Mouse (Mus musculus) cerebellum, postnatal 14 days (tissue): ENCODE results near the gene Snx3.

Experiments
- DNase-seq, 2 experiments: peaks; one replicate each; pipeline ENCODE4 v3.0.0; 2021; ENCODE audit warnings: mixed read lengths in 2 of 2

Snx3 gene

DNA sequence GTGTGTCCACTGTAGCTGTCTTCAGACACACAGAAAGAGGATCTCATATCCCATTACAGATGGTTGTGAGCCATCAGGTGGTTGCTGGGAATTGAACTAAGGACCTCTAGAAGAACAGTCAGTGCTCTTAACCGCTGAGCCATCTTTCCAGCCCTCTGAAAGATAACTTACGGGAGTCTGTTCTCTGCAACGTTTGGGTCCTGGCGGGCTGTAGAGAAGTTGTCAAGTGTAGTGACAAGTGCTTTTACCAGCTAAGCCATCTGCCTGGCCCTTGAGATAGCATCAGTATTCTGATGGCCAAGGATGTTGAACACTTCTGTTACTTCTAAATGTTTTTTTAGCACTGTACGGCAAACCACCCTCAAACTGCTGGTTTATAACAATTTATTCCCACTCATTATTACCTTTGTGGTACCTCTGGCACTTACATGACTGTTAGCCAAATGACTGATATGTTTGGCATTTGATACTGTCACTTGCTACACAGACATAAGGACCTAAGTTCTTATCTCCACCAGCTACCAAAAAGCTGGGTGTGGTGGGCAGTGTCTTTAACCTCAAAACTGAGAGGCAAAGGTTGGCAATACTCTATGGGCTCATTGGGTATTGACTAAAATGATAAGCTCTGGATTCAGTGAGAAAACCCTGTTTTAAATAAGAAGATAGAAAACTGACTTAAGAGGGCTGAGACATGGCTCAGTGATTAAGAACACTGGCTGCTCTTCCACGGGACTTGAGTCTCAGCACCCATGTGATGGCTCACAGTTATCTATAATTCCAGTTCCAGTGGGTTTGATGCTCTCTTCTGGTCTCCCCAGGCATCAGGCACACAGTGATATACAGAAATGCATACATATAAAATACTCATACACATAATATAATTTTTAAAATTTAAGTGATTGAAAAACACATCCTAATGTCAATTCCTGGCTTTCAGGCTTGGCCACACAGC is 9.6 kb downstream of the Snx3 start:
- DNase-seq: no peak

DNA sequence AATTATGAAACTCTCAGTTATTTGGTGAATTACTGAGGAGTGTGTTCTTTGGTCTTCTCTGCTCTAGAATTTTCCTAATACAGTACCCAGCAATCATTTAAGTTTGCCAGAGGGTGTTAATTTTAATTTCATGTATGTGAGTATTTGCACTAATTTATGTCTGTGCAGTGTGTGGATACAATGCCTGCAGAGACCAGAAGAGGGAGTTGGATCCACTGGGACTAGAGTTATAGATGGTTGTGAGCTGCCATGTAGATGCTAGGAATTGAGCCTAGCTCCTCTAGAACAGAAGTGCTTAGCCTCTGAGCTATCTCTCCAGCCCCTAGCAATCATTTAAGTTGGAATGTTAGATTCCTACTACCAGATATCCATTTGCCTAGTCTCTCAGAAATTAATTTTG is 12.3 kb downstream of the Snx3 start:
- DNase-seq: no peak

DNA sequence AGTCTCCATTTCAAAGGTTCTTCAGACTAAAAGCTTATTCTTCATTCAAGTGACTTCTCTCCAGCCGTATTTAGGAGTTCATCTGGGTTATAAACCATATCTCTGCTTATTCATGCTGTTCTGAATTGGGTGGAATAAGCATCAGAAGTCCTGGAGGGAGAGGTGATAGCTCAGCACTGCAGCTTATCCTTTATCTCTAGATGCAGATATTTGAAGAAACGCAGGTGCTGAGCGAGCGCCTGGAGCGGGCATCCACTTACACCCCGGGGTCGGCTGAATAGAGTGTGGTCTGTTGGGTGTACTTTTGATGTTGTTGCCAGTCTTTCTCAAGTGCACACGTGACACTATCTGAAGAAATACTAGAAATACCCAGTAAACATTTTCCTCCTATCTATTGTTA is 16.5 kb downstream of the Snx3 start:
- no peak for DNase-seq

DNA sequence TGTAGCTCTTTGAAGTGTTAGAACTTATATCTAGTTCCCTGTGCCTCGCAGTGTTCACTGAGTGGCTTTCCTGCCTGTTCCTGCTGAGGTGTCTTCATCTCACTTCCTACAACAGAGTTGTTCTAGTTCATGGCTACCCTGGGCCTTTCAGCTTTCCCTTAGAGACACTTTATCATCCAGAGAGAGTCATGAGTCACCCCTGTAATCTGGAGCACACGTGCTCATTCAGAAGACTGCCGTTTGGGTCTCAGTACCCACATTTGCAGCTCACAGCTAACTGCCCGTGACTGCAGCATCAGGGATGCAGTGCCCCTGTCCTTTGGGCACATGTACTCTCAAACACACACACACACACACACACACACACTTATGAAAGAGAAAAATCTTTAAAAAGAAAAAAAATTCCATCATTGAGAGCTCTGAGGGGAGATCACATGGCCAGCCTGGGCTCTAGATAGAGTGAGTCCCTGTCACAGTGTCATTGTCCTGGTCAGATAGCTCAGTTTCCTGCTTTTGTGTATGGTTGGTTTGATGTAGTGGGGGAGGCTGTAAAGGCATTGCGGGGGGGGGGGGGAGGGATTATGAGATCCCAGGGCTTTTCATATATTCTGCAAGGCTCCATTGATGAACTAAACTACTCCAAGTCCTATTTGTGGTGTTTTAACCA is 19.6 kb downstream of the Snx3 start:
- DNase-seq: no peak

DNA sequence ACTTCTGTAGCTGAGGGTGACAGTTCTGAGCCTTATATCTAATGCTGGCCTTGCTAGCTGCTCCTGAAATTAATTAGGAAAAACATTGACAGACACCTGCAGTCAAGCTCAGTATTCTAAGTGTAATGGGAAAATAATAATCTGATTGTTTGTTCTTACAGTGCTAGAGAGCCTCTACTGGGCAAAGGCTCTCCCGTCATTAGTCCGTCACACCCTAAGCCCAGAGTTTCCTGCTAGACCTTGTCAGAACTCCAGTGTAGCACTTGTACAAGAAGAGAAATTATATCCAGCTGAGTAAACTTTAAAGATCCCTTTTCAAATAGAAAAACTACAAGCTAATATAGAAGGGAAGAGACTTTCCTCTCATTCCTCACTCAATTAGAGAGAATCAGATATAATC is 21.1 kb downstream of the Snx3 start:
- no peak for DNase-seq

DNA sequence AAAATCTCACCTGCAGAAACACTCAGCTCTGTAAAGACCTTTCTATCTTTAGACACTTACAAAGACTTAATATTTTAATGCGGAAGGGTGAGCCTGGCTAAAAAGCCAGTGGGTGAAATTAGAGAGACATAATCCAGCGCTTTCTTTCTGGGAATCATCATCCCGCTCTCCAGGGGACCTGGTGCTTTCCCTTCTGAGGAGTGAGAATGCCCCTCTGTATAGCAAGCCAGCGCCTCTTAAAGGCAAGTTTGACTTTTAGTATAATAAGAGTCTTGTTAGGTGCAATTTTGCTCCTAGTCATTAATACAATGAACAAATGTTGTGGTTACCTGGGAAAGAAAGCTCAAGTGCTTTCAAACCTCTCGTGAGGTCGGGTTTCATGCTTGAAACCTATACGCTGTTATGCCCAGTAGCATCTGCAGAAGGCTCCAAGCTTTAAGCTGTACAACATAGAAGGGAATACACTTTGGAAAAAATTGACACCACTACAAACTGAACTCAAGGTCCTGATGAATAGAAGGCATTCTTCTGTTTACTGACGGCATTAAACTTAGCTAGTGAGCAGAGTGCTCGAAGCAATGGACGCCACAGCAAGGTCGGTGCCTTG is 21.8 kb downstream of the Snx3 start:
- DNase-seq: no peak

DNA sequence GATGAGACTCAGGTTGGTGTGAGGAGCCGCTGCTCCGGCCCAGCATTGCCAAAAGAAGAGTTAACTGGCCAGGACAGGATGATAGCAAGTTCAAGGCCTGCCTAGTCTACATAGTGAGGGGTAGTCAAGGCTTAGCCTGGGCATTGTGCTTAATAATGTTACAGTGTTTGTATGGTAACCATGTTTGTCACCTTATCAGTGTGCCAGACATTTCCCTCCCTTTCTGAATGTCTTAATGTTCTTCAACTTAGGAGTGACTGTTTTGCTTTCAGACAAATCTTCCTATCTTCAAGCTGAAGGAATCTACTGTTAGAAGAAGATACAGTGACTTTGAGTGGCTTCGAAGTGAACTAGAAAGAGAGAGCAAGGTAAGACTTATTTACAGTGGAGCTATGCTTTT is 23.9 kb downstream of the Snx3 start:
- no peak for DNase-seq

DNA sequence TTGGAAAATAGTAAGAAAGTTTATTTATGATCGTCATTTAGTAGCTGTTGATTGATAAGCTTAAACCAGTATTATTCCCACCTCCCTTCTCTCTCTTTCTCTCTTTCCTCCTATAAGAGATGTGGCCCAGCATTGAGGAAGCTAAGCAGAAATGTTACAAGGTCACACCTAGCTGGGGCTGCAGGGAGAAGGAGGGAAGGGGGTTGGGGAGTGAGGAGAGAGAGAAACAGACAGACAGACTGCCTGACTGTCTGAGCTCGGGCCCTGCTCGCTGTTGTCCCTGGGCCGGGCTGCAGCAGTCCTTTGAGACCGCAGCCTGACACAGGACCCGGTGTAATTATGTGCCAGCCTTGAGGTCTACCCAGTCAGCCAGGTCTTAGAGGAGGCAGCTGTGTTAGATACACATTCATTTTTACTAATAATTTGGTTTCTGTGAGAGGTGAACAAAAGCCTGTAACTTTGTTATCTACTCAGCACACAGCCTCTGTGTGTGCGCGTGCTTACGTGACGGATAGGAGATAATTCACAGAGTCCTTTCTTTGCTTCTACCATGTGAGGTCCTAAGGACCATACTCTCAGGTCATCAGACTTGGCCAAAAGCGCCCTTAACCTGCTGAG is 32.1 kb downstream of the Snx3 start:
- DNase-seq: no peak

DNA sequence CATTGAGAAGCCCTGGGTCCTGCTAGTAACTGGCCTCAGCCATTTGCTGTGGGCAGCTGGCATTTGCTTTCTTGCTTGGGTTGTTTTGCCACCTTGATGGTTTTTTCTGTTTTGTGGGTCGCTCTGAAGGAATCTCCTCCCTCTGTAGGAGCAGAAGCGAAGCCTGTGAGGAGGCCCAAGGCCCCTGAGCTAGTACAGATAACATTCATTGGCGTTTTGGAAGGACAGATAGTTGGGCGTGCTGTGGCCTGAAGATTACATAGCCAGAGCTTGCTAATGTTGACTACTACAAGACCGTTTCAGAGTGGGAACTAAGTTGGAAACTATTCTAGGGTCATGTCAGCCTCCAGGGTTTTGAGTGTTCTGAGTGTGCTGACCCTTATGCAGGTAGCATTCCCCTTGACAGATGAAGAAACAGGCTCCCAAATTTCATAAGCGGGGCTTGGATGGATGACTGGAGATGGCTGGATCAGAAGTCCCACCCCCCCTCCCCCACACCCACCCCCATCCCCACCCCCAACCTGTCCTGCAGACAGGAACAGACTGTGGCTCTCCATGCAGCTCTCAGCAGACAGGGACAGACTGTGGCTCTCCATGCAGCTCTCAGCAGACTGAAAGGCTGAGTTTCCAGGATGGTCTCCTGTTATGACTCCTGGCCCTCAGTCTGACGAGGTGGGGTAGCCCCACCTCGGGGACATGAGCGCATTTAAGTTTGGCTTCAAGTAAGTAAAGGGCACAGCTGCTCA is 35.9 kb downstream of the Snx3 start:
- DNase-seq: no peak

DNA sequence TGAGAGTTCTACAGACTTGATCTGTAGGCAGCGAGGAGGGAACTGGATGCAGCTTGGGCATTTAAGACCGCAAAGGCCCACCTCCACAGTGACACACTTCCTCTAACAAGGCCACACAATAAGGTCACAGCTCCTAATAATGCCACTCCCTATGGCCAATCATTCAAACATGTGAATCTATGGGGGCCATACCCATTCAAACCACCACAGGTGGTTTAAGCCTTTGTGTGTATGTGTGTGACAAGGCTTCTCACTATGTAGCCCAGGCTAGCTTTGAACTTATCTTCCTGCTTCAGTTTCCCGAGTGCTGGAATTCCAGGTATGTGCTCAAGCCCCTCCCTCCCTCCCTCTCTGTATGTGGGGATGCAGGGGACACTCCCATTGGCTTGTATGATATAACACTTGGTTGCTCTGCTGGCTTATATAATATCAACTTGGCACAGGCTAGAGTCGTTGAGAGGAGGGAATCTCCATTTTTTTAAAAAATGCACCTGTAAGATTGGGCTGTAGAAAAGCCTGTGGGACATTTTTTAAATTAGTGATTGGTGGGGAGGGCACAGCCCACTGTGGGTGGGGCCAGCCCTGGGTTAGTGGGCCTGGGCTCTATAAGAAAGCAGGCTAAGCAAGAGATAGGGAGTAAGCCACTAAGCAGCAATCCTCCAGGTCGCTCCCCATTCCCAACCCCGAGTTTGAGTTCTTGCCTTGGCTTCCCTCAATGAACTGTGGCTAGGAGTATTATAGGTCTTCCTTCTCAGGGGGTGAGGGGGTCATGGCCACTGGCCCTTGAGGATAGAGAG is 44.1 kb downstream of the Snx3 start:
- DNase-seq: no peak

DNA sequence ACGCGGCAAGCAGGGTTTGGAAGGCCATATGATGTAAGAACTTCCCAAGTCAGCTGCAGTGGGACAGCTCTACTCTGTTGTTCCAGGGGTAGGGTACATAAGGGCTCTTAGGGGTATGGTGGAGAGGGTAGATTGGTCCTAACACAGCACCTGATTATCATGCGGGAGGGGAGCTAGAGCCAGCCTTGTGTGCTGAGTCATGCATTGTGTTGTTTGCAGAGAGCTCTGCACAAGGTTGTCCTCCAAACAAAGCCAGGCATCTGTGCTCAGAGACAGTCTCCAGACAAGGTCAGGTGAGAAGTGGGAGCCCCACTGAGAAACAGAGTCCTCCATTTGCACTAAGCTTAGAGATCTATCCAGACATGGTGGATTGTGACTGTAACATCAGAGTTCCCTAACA is 44.7 kb downstream of the Snx3 start:
- no peak for DNase-seq

DNA sequence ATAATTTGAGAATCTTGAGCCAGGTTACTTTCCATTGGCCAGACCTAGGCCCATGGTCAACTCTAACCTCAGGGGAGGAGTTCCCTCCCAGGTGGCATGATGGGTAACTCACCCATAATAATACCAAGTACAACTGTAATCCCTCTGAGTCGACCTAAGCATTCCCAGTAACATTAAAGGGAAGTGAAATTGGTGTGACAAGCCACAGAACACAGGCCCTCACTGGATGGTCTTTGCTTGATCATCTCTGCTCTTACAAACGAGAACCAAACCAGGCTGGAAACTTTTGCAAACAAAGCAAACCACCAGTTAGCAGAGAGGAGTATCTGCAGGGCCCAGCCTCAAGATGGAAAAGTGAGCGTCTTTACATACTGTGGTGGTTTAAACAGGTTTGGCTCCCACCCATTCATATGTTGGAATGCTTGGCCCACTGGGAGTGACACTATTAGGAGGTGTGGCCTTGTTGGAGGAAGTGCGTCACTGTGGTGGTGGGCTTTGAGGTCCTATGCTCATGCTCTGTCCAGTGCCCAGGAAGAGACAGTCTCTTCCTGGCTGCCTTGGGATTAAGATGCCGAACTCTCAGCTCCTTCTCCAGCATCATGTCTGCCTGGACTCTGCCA is 57.9 kb downstream of the Snx3 start:
- no peak for DNase-seq

DNA sequence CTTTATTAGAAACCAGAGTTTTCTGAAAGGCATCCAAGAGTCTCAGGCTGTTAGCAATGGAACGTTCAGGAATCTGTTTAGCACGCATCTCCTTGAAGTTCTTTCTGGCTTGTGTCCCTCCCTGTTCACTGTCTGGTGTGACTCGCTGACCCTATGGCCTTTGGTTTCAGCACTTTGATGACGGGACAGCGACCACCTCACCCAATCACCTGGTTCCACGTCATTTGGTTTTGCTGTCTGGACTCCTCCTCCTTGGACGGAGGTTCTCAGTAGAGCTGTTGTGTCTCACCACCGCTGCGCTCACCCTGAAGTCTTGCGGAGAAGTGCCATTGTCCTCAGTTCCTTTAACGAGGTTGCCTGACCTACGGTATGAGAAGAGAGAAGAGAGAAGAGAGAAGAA is 60.4 kb downstream of the Snx3 start:
- DNase-seq: no peak

DNA sequence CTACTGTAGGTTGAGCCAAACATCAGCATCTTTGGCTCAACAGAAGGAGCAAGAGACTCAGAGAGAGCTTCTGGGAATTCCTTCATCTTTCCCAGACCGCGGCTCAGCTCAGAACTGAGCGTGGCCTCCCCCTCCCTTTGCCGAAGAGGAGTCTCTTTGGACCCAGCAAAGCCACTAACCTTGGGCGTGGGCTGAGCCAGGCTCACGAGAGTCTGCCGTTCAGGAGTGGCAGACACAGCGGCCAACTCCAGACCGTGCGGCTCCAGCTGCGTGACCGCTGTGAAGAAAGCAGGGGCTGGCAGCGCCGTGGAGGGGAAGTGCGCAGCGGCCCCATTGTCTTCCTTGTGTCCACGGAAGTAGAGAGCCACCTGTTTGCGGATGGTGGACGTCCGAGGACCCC is 70.7 kb downstream of the Snx3 start:
- no peak for DNase-seq

DNA sequence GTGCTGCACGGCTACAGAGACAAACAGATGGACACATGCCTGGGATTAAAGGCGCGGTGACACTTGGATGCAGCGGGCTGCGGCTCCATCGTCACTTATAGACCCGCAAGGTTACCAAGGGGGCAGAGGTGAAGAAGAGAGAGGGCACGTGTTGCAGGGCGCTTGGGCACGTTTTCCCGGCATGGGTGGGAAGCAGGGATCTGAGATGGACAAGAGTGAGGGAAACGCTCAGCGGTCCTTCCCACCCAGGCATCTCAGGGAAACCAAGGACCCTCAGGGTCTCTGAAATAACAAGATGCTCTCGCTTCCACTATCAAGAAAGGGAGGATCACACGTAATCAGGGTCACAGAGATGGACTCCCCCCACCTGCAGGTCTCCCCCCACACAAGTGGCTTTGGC is 71.1 kb downstream of the Snx3 start:
- no peak for DNase-seq

DNA sequence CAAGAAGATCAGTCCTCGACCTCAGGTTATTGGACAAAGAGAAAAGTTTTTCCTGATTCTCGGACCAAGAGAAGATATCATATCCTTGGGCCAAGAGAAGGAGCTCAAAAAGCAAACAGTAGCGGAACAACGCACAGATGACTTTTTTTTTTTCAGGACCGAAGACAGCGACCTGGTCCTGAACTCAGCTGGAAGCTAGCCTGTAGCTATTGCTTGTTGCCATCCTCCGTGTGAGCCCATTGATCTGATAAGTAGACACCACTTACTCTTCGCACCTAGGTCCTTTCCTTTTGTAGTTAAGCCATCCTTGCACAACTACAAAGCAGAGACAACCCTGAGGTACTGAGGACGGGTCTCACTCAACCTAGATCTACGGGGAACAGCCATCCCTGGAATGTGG is 72.8 kb downstream of the Snx3 start:
- DNase-seq: no peak

DNA sequence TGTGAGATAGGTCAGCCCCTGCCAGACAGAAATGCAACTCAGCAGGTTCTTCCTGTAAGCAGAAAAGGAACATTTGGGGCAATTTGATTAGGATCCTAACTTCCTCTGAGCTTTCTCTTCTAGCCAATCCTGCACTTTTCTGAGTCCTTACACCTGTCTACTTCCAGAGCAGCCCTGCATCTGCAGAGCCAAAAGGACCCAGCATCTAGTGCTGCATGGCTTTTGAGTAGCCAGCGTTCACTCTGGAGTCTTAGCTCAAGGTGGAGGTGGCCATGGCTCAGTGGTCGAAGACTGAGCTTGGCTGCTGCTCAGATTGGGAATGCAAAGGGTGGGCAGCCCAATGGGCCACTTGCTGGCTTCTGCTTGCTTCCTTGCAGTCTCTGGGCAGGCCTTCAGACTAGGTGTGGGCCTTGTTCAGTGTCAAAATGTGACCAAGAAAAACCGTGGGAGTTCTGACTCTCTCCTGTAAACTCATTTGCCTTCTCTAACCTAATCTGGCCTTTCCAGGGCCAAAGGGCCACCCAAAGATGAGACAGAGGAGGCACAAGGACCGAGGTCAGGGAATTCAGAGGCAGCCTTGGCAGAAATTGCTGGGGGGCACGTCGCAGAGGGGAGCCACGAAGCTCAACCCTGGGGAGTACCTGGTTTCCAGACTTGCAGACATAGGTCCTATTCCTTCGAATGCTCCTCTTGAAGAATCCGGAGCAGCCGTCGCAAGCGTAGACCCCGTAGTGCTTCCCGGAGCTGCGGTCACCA is 75.9 kb downstream of the Snx3 start:
- DNase-seq: no peak

DNA sequence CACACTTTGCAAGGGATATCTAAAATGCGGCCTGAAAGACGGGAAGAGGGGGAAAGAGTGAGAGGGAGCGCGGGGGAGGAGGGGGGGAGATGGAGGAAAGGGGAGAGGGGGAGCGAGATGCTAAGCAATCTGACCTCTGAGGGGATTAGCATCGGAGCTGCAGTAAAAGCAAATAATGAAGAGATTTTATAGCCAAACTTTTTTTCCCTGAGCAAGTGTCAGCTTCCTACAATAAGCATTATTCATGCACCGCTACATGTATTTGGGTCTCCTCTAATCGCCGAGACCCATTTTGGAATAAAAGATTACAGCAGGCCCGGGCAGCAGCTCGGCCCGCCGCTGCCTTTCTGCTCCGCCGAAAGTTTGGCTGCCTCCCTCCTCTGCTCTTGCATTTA is 76.4 kb downstream of the Snx3 start:
- no peak for DNase-seq

DNA sequence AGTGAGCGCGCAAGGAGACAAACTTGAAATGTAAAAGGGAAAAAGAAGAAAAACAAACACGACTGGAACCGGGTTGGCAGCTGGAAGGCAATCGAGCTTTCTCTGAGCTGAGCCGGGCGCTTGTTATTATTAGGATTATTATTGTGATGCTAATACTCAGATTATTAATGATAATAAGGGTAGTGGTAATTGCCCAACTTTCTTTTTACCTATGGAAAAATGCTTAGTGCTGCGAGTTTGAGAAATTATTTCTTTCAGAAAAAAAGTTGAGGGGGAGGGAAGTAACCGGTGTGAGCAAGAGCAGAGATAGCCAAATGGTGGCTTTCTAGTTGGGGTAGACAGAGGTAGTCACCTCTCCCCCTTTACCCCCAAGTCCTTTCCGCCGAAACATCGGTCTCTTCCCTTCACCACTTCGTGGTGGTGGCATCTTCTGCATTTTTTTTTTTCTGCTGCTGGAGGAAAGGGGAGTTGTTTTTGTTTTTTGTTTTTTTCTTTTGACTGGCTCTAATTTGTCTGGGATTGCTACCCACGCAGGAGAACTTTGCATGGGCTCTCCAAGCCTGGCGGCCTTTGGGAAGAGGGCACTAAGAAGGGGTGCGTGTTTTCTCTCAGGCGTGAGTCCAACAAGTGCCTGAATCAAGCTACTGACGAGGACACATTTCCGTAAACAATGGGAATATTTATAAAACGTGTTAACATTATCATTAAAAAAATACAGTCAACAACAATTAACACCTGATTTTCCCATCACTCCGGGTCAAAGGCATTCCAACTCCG is 77.1 kb downstream of the Snx3 start:
- DNase-seq: no peak
